Mouse (Mus musculus): ENCODE measurements at regions not wholly inside any gene's neighbourhood (a gene's known extent, or its start where the extent isn't known, plus 50 kb on each side); places are given as distances from the start of the nearest gene placed in this dataset.

GRCm38 (mm10) chr1:71941688-71942087 is 270.4 kb downstream of the Mreg start:
- intact Hi-C loops (cut with DNase I): no loop called here
- TF ChIP-seq EP300 (IDR thresholded peaks at IDR 0.05; ENCODE audit: insufficient read depth, low read depth, low read length) (no peak), CTCF (IDR thresholded peaks at IDR 0.05) (no peak), POLR2A (IDR thresholded peaks at IDR 0.05; ENCODE audit: insufficient read depth, low read depth, low read length) (no peak)
- no peak overlapping the region for H3K27ac ChIP-seq
- DNase-seq: no peak
- H3K79me2 ChIP-seq (replicated peaks; ENCODE audit: control insufficient read depth, insufficient read depth, low read length): no peaks in the 10 kb centered on the region
- H3K4me1 ChIP-seq (ENCODE audit: control insufficient read depth, insufficient read depth, low read length): no peaks in the 10 kb centered on the region; the same call in 1 of the 2 replicates
- no peak overlapping the region for H3K4me3 ChIP-seq
- no peaks in the 10 kb centered on the region for H3K27me3 ChIP-seq (ENCODE audit: control insufficient read depth, insufficient read depth, low read length)
- no peaks in the 10 kb centered on the region for H3K36me3 ChIP-seq (ENCODE audit: control insufficient read depth, insufficient read depth, low read length)
- H3K9ac ChIP-seq (ENCODE audit: low read depth, low read length): no peak overlapping the region
- WGBS: 59% methylated on average over 4 of the region's 4 CpGs

- intact Hi-C loops (cut with DNase I): no loop called here
Observed at GRCm38 (mm10) chr1:71940900-71941299, 271.2 kb downstream of the Mreg start.

GRCm38 (mm10) chr1:71938323-71939007 is 273.6 kb downstream of the Mreg start:
- intact Hi-C loops (cut with DNase I): no loop called here
- H3K27me3 ChIP-seq (ENCODE audit: control insufficient read depth, insufficient read depth, low read length): no peaks in the 10 kb centered on the region
- DNase-seq: peak in 1 of 2 experiments; percentile 15
- no peak overlapping the region for H3K9ac ChIP-seq (ENCODE audit: low read depth, low read length)
- H3K4me3 ChIP-seq: no peak overlapping the region
- H3K79me2 ChIP-seq (replicated peaks; ENCODE audit: control insufficient read depth, insufficient read depth, low read length): no peaks in the 10 kb centered on the region
- no peak overlapping the region for H3K27ac ChIP-seq
- 57% methylated on average over 12 of the region's 12 CpGs for WGBS
- no peaks in the 10 kb centered on the region for H3K36me3 ChIP-seq (ENCODE audit: control insufficient read depth, insufficient read depth, low read length)
- TF ChIP-seq CTCF (IDR thresholded peaks at IDR 0.05): no peak
- no peak for TF ChIP-seq EP300 (IDR thresholded peaks at IDR 0.05; ENCODE audit: insufficient read depth, low read depth, low read length)
- no peak for TF ChIP-seq POLR2A (IDR thresholded peaks at IDR 0.05; ENCODE audit: insufficient read depth, low read depth, low read length)
- no peaks in the 10 kb centered on the region; the same call in 1 of the 2 replicates for H3K4me1 ChIP-seq (ENCODE audit: control insufficient read depth, insufficient read depth, low read length)

More at GRCm38 (mm10) chr1:71940900-71941299, 271.2 kb downstream of the Mreg start:
- WGBS: 38% methylated on average over 4 of the region's 4 CpGs
- TF ChIP-seq CTCF (IDR thresholded peaks at IDR 0.05) (no peak), POLR2A (IDR thresholded peaks at IDR 0.05; ENCODE audit: insufficient read depth, low read depth, low read length) (no peak), EP300 (IDR thresholded peaks at IDR 0.05; ENCODE audit: insufficient read depth, low read depth, low read length) (no peak)
- Histone ChIP-seq H3K4me3 (no peak overlapping the region), H3K79me2 (replicated peaks; ENCODE audit: control insufficient read depth, insufficient read depth, low read length) (no peaks in the 10 kb centered on the region), H3K4me1 (ENCODE audit: control insufficient read depth, insufficient read depth, low read length) (no peaks in the 10 kb centered on the region; the same call in 1 of the 2 replicates), H3K9ac (ENCODE audit: low read depth, low read length) (no peak overlapping the region), H3K27ac (no peak overlapping the region), H3K36me3 (ENCODE audit: control insufficient read depth, insufficient read depth, low read length) (no peaks in the 10 kb centered on the region), H3K27me3 (ENCODE audit: control insufficient read depth, insufficient read depth, low read length) (no peaks in the 10 kb centered on the region)
- DNase-seq: no peak

GRCm38 (mm10) chr1:71937922-71938321 is 274.2 kb downstream of the Mreg start:
- no peak for DNase-seq
- no peak overlapping the region for H3K27ac ChIP-seq
- H3K9ac ChIP-seq (ENCODE audit: low read depth, low read length): no peak overlapping the region
- intact Hi-C loops (cut with DNase I): no loop called here
- no peaks in the 10 kb centered on the region; the same call in 1 of the 2 replicates for H3K4me1 ChIP-seq (ENCODE audit: control insufficient read depth, insufficient read depth, low read length)
- no peak for TF ChIP-seq CTCF (IDR thresholded peaks at IDR 0.05)
- TF ChIP-seq POLR2A (IDR thresholded peaks at IDR 0.05; ENCODE audit: insufficient read depth, low read depth, low read length): no peak
- TF ChIP-seq EP300 (IDR thresholded peaks at IDR 0.05; ENCODE audit: insufficient read depth, low read depth, low read length): no peak
- no peaks in the 10 kb centered on the region for H3K36me3 ChIP-seq (ENCODE audit: control insufficient read depth, insufficient read depth, low read length)
- no peaks in the 10 kb centered on the region for H3K79me2 ChIP-seq (replicated peaks; ENCODE audit: control insufficient read depth, insufficient read depth, low read length)
- no peaks in the 10 kb centered on the region for H3K27me3 ChIP-seq (ENCODE audit: control insufficient read depth, insufficient read depth, low read length)
- H3K4me3 ChIP-seq: no peak overlapping the region
- 71% methylated on average over 8 of the region's 8 CpGs for WGBS

- Histone ChIP-seq H3K79me2 (replicated peaks; ENCODE audit: control insufficient read depth, insufficient read depth, low read length) (no peaks in the 10 kb centered on the region), H3K27ac (no peak overlapping the region), H3K9ac (ENCODE audit: low read depth, low read length) (no peak overlapping the region), H3K27me3 (ENCODE audit: control insufficient read depth, insufficient read depth, low read length) (no peaks in the 10 kb centered on the region), H3K4me1 (ENCODE audit: control insufficient read depth, insufficient read depth, low read length) (no peaks in the 10 kb centered on the region; the same call in 1 of the 2 replicates), H3K4me3 (no peak overlapping the region), H3K36me3 (ENCODE audit: control insufficient read depth, insufficient read depth, low read length) (no peaks in the 10 kb centered on the region)
- DNase-seq: no peak
- TF ChIP-seq POLR2A (IDR thresholded peaks at IDR 0.05; ENCODE audit: insufficient read depth, low read depth, low read length) (no peak), CTCF (IDR thresholded peaks at IDR 0.05) (no peak), EP300 (IDR thresholded peaks at IDR 0.05; ENCODE audit: insufficient read depth, low read depth, low read length) (no peak)
- intact Hi-C loops (cut with DNase I): no loop called here
- 88% methylated on average over 3 of the region's 3 CpGs for WGBS
Observed at GRCm38 (mm10) chr1:71937168-71937567, 274.9 kb downstream of the Mreg start.

GRCm38 (mm10) chr1:71936501-71937129 is 275.5 kb downstream of the Mreg start:
- DNase-seq: no peak
- 45% methylated on average over 5 of the region's 5 CpGs for WGBS
- H3K9ac ChIP-seq (ENCODE audit: low read depth, low read length): no peak overlapping the region
- no peaks in the 10 kb centered on the region; the same call in 1 of the 2 replicates for H3K4me1 ChIP-seq (ENCODE audit: control insufficient read depth, insufficient read depth, low read length)
- no peaks in the 10 kb centered on the region for H3K36me3 ChIP-seq (ENCODE audit: control insufficient read depth, insufficient read depth, low read length)
- no peaks in the 10 kb centered on the region for H3K27me3 ChIP-seq (ENCODE audit: control insufficient read depth, insufficient read depth, low read length)
- intact Hi-C loops (cut with DNase I): no loop called here
- H3K79me2 ChIP-seq (replicated peaks; ENCODE audit: control insufficient read depth, insufficient read depth, low read length): no peaks in the 10 kb centered on the region
- no peak overlapping the region for H3K27ac ChIP-seq
- TF ChIP-seq EP300 (IDR thresholded peaks at IDR 0.05; ENCODE audit: insufficient read depth, low read depth, low read length): no peak
- TF ChIP-seq CTCF (IDR thresholded peaks at IDR 0.05): no peak
- TF ChIP-seq POLR2A (IDR thresholded peaks at IDR 0.05; ENCODE audit: insufficient read depth, low read depth, low read length): no peak
- no peak overlapping the region for H3K4me3 ChIP-seq
